Mouse (Mus musculus) liver, adult 2 months (tissue): ENCODE data around the gene Arfgap2. TPM values are rescaled to one million over a fixed set of nuclear protein-coding genes. Genes with fewer than 3 reads are reported as not detected.
A peak's percentile ranks its signal among the peaks of the same experiment; 100 is the strongest.

Experiments
- DNase-seq: peaks from one replicate; pipeline ENCODE4 v3.0.0-alpha.2; 2011; ENCODE audit warnings: low read depth, low spot score; ENCODE audit errors: extremely low read depth
- H3K27ac ChIP-seq: fragments of 200-500 bp; replicated peaks from 2 replicates; pipeline ENCODE4 v1.5.1; 2012; ENCODE audit warnings: low read depth, mild to moderate bottlenecking, control low read depth, inconsistent platforms, low read length; ENCODE audit not compliant: insufficient read depth
- H3K27me3 ChIP-seq: fragments of 200-500 bp; 2 replicates; pipeline ENCODE4 v1.6.1; 2012; ENCODE audit warnings: mild to moderate bottlenecking, moderate library complexity, low read length, inconsistent platforms; ENCODE audit not compliant: control insufficient read depth, insufficient read depth
- H3K36me3 ChIP-seq: fragments of 200-500 bp; 2 replicates; pipeline ENCODE4 v1.6.1; 2012; ENCODE audit warnings: low read length, inconsistent platforms; ENCODE audit not compliant: control insufficient read depth, insufficient read depth
- H3K4me1 ChIP-seq: fragments of 200-500 bp; 2 replicates; pipeline ENCODE4 v1.6.1; 2011; ENCODE audit warnings: low read length; ENCODE audit not compliant: control insufficient read depth, insufficient read depth
- H3K4me3 ChIP-seq: fragments of 200-500 bp; 2 replicates; pipeline ENCODE4 v1.5.1; 2011; ENCODE audit warnings: low read depth, mild to moderate bottlenecking, control low read depth, low read length, moderate library complexity; ENCODE audit not compliant: insufficient read depth
- H3K79me2 ChIP-seq: fragments of 200-500 bp; 2 replicates; pipeline ENCODE4 v1.6.1; 2012; ENCODE audit warnings: inconsistent platforms, mild to moderate bottlenecking, low read length, moderate library complexity; ENCODE audit not compliant: control insufficient read depth, insufficient read depth
- H3K9ac ChIP-seq: fragments of 200-500 bp; 2 replicates; pipeline ENCODE4 v1.6.1; 2012; ENCODE audit warnings: low read depth, mild to moderate bottlenecking, control low read depth, inconsistent platforms, low read length
- CTCF ChIP-seq: fragments of 200-500 bp; IDR thresholded peaks from 2 replicates; pipeline ENCODE4 v1.5.1; 2011; ENCODE audit warnings: low read depth, low read length, control low read depth
- POLR2A ChIP-seq: fragments of 200-500 bp; IDR thresholded peaks from 2 replicates; pipeline ENCODE4 v1.6.1; 2011; ENCODE audit warnings: low read length, control low read depth; ENCODE audit not compliant: insufficient read depth; ENCODE audit errors: extremely low read depth
- WGBS: fragments of 180-500 bp; shearing (Covaris S2); methylation state at CpG from one replicate; pipeline ENCODE4 v1.1.7; 2018; 5-methylcytosine and 5-hydroxymethylcytosine counted together
- polyA plus RNA-seq: library from polyadenylated mRNA; depleted of rRNA; stranded (reverse); fragments of >200 nt; gene quantifications from 2 replicates; pipeline ENCODE4 v1.2.3, GENCODE M21; 2012
- total RNA-seq: library from RNA; depleted of rRNA; stranded (reverse); fragments of >200 nt; gene quantifications from 2 replicates; pipeline ENCODE4 v1.2.3, GENCODE M21; 2014

Arfgap2 gene
- total and polyA plus RNA-seq, 2 experiments, result 69.1 to 74.2 TPM

- TF ChIP-seq POLR2A, result no peak
- no peak for TF ChIP-seq CTCF
- 57% methylated on average over 2 of the region's 2 CpGs for whole genome bisulfite sequencing
- no peak overlapping the region for H3K9ac ChIP-seq
- H3K27me3 ChIP-seq, result no peaks in the 10 kb centered on the region
- H3K79me2 ChIP-seq, result no peaks in the 10 kb centered on the region
- no peak overlapping the region for H3K4me3 ChIP-seq
- H3K36me3 ChIP-seq, result peaks cover 16% of the 10 kb centered on the region
- H3K4me1 ChIP-seq, result no peaks in the 10 kb centered on the region
- DNase-seq, result no peak
- H3K27ac ChIP-seq, result no peak overlapping the region
Measured at GRCm38 (mm10) chr2:91279372-91279755, 14.6 kb downstream of the Arfgap2 start.

GRCm38 (mm10) chr2:91281366-91281765, 16.6 kb downstream of the Arfgap2 start:
- Histone ChIP-seq H3K27me3 (no peaks in the 10 kb centered on the region), H3K79me2 (no peaks in the 10 kb centered on the region), H3K36me3 (no peaks in the 10 kb centered on the region), H3K27ac (no peak overlapping the region), H3K9ac (no peak overlapping the region), H3K4me3 (no peak overlapping the region), H3K4me1 (no peaks in the 10 kb centered on the region)
- TF ChIP-seq POLR2A, result no peak
- TF ChIP-seq CTCF, result no peak
- no peak for DNase-seq
- 66% methylated on average over 5 of the region's 5 CpGs for WGBS

GRCm38 (mm10) chr2:91283972-91284371, 19.2 kb downstream of the Arfgap2 start:
- no peaks in the 10 kb centered on the region for H3K79me2 ChIP-seq
- no peak overlapping the region for H3K9ac ChIP-seq
- H3K36me3 ChIP-seq, result no peaks in the 10 kb centered on the region
- H3K4me3 ChIP-seq, result no peak overlapping the region
- no peak overlapping the region for H3K27ac ChIP-seq
- 87% methylated on average over 3 of the region's 3 CpGs for WGBS
- no peaks in the 10 kb centered on the region for H3K4me1 ChIP-seq
- H3K27me3 ChIP-seq, result no peaks in the 10 kb centered on the region
- TF ChIP-seq POLR2A (no peak), CTCF (no peak)
- DNase-seq, result no peak

- DNase-seq, result no peak
- Histone ChIP-seq H3K36me3 (no peaks in the 10 kb centered on the region), H3K79me2 (no peaks in the 10 kb centered on the region), H3K9ac (no peak overlapping the region), H3K27me3 (no peaks in the 10 kb centered on the region), H3K27ac (no peak overlapping the region), H3K4me1 (no peaks in the 10 kb centered on the region), H3K4me3 (no peak overlapping the region)
- 83% methylated on average over 13 of the region's 13 CpGs for WGBS
- TF ChIP-seq POLR2A (no peak), CTCF (no peak)
Measured at GRCm38 (mm10) chr2:91284375-91285199, 19.8 kb downstream of the Arfgap2 start.

- Histone ChIP-seq H3K27ac (no peak overlapping the region), H3K36me3 (no peaks in the 10 kb centered on the region), H3K79me2 (no peaks in the 10 kb centered on the region), H3K27me3 (no peaks in the 10 kb centered on the region), H3K4me1 (no peaks in the 10 kb centered on the region), H3K9ac (no peak overlapping the region), H3K4me3 (no peak overlapping the region)
- WGBS, result 16% methylated on average over 7 of the region's 7 CpGs
- peak; percentile 33 for DNase-seq
- TF ChIP-seq POLR2A (no peak), CTCF (peak; percentile 96)
Measured at GRCm38 (mm10) chr2:91285885-91286505, 21.2 kb downstream of the Arfgap2 start.

GRCm38 (mm10) chr2:91287563-91287962, 22.8 kb downstream of the Arfgap2 start:
- Histone ChIP-seq H3K79me2 (no peaks in the 10 kb centered on the region), H3K4me3 (no peak overlapping the region), H3K4me1 (no peaks in the 10 kb centered on the region), H3K27me3 (no peaks in the 10 kb centered on the region), H3K27ac (no peak overlapping the region), H3K9ac (no peak overlapping the region), H3K36me3 (no peaks in the 10 kb centered on the region)
- TF ChIP-seq POLR2A (no peak), CTCF (no peak)
- 36% methylated on average over 6 of the region's 6 CpGs for WGBS
- DNase-seq, result no peak
